Mouse (Mus musculus) 416B (cell line): ENCODE measurements around the gene Syt10.
A peak's percentile ranks its signal among the peaks of the same experiment; 100 is the strongest.
"Not testable (repeated sequence)": the region's sequence is repeated elsewhere in the genome, so short reads cannot be mapped to it uniquely, and the experiment has no call there.

Experiments
- DNase-seq: peaks from one replicate; pipeline ENCODE4 v3.0.0; 2011; ENCODE audit warnings: low read depth

Gene Syt10

DNA sequence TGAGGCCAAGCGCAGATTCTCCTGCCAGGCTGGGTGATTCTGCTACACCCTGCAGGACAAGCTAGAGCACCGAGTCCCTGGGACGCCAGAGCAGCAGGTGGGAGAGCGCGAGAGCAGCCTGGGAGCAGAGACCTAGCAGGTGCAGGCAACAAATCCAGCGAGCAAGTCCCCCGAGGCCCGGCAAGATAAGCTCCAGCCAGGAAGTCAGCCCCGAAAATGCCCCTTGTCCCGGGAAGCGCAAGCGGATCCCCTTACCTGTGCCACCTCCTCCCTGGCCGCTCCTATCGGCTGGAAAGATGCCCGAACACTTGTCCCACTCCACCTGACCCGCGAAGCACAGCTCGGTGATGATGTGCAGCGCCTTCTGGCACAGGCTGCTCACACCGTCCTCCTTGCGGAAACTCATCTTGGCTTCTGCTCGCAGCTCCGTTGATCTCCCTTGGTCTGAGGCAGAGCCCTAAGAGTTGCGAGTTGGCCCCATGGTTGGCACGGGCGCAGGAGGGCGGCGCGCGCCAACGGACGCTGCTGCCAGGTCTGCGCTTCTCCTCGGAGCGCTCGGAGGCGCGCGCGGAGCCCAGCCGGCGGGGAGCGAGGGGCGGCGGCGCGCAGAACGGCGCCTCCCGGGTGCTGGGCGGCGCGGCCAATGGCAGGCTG is at the start of gene Syt10:
Syt10 (minus strand) TSS at position 497 of the 654 bp plus-strand sequence.
- DNase-seq = no peak

DNA sequence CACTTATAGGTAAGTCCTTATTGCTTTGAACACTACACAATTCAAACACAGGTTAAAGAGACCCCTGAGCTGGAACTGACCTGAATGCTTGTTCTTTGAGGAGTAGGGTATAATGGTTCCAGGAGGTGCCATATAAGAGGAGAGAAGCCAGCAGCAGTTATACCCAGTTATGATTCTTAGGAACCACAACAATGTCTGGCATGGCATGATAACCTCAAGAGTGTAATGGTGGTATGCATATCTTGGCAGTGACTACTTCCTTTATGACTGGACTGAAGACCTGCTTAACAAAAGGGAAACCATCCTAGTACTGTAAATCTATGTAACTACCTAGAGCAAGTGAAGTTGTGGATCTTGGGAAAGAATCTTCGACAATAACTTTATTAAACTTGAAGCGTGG is 42.1 kb upstream of the Syt10 start:
- DNase-seq = peak; percentile 27

GRCm38 (mm10) chr15:89878981-89879380 is 37.3 kb upstream of the Syt10 start:
- DNase-seq = no peak

- no peak for DNase-seq
These were observed 25.6 kb downstream of the Syt10 start for GRCm38 (mm10) chr15:89816098-89816497.

GRCm38 (mm10) chr15:89804478-89804877 is 37.2 kb downstream of the Syt10 start:
- DNase-seq = no peak

GRCm38 (mm10) chr15:89779928-89780327 is 61.7 kb downstream of the Syt10 start:
- DNase-seq = no peak

GRCm38 (mm10) chr15:89766016-89766415 is 75.6 kb downstream of the Syt10 start:
- not testable (repeated sequence) for DNase-seq

GRCm38 (mm10) chr15:89733611-89734010 is 108.0 kb downstream of the Syt10 start:
- DNase-seq = no peak
